Mouse (Mus musculus) A20 (cell line): Measurements from ENCODE around the gene Arl3.

ENCODE experiments used
- DNase-seq: peaks from one replicate; pipeline ENCODE4 v3.0.0-alpha.2; 2011; ENCODE audit warnings: low read depth, low spot score

Arl3 gene

DNA sequence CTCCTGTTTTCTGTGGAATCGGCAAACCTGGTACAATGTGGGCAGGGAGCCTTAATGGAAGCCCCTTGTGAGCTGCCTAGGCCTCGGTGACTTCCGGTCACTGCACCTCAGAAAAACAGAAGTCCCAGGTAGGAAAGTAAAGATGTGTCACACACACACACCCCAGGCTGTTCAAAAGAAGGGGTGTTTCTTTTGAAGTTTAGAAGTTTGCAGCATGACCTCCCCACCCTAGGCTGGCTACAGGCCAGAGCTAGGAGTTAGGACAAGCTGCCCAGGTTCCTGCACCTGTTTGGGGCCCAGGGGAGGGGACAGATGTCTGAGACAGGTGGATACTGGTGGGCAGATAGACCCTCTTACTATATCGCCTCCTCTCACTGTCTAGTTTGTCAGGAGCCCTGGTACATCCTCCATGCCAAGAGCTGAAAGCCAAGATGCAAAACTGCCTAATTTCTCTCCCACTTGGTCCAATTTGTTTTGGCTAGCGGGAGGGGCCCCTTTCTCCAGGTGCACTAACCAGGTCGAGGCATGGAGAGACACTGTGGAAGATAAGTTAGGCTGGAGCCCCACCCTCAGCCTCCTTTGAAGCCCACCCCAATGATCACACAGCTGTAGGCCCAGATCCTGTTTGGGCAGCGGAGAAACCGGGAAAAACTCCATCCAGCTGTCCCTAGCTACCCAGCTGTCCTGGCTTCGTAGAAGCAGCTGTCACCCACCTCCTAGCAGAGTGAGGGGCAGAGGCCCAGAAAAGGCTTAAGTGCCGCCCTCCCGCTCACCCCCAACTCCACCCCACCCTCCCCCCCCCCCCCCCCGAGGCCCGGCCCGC, 55.3 kb downstream of the Arl3 start:
- DNase-seq = peak; percentile 69

GRCm38 (mm10) chr19:46516667-46517528, 56.1 kb downstream of the Arl3 start:
- no peak for DNase-seq

- DNase-seq = no peak
Measured at GRCm38 (mm10) chr19:46515287-46515821, 57.6 kb downstream of the Arl3 start.

GRCm38 (mm10) chr19:46514387-46514786, 58.6 kb downstream of the Arl3 start:
- DNase-seq = no peak

- DNase-seq = no peak
Measured at GRCm38 (mm10) chr19:46511263-46511662, 61.7 kb downstream of the Arl3 start.

DNA sequence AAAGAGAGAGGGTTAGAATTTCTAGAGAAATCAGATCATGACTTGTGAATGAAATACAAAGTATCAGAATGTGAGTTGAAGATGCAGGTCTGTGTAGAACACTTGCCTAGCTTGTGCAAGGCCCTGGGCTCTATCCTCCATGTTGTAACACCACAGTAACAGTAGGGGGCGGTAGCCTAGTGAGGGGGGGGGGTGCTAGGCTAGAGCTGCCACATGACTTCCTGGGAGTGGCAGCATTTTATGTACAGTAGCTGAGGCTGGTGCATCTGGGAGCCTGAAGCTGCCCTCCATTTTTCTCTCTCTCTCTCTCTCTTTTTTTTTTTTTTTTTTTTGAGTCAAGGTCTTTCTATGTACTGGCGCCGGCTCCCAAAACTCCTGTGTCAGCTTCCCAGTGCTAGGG, 62.2 kb downstream of the Arl3 start:
- peak; percentile 61 for DNase-seq

DNA sequence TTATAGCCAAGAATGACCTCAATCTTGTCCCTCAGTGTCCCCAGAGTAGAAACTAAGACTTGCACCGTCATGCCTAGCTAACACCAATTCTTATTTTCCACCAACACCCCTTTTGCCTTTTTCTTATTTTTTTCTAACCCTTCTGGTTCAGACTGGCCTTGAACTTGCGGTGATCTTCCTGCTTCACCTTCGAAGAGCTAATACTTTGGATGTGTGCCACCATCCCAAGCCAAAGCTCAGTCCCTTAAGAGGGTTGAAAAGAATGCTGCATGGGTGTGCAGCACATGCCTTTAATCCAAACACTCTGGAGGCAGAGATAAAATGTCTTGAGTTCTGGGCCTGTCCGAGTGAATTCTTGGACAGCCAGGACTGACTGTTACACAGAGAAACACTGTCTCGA, 62.6 kb downstream of the Arl3 start:
- DNase-seq = no peak

- no peak for DNase-seq
Measured at GRCm38 (mm10) chr19:46509736-46510135, 63.3 kb downstream of the Arl3 start.

- DNase-seq = no peak
Measured at GRCm38 (mm10) chr19:46509202-46509601, 63.8 kb downstream of the Arl3 start.

GRCm38 (mm10) chr19:46508738-46509137, 64.3 kb downstream of the Arl3 start:
- DNase-seq = no peak

- no peak for DNase-seq
Measured at GRCm38 (mm10) chr19:46507806-46508205, 65.2 kb downstream of the Arl3 start.

- DNase-seq = no peak
Measured at GRCm38 (mm10) chr19:46507181-46507581, 65.8 kb downstream of the Arl3 start.

DNA sequence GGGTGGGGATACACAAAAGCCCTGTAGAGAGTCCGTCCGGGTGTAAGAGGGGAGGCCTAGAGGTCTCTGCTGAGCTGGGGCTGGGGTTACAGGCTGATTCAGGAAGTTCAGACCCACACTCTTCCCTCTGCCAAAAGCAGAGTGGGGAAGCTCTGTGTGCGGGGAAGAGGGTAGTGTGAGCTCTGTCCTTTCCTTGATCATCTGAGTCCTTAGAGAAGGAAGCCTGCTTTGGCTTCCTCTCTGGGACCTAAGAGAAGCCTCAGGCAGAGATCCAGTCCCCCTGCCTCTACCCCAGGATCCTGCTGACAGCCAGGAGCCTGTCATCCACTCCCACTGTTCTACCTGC, 66.7 kb downstream of the Arl3 start:
- no peak for DNase-seq

DNA sequence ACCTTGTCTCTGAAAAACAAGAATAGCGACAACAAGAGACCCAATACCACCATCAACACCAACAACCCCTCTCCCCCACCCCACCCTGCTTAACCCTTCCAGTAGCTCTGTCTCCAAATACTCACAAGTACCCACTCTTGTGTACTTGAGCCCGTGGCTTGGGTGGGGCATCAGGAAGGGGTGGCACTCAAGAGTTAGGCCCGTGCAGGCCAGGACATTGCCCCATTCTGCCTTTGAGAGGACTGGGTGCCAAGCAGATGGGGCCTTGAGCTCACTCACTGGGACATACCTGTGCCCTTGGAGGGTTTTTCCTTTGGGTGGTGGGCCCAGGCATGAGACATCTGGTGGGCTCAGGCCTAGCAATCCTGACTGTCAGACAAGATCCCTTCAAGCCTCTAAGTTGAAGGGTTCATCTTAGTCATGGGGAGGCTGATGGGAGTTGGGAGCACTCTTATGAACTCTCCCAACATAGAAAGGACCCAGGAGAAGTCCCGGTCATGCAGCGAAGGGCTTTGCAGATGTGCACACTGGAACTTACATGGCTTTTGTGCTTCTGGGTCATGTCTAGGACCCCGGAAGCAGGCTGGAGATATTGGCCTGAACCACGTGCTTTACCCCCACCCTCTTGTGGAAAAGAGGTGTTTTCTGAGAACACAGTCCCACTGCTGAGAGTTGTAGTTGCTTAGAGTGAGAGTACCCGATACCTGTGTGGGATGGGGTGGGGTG, 67.2 kb downstream of the Arl3 start:
- no peak for DNase-seq

- no peak for DNase-seq
Measured at GRCm38 (mm10) chr19:46504822-46505417, 68.1 kb downstream of the Arl3 start.

GRCm38 (mm10) chr19:46504085-46504552, 68.9 kb downstream of the Arl3 start:
- DNase-seq = peak; percentile 82

DNA sequence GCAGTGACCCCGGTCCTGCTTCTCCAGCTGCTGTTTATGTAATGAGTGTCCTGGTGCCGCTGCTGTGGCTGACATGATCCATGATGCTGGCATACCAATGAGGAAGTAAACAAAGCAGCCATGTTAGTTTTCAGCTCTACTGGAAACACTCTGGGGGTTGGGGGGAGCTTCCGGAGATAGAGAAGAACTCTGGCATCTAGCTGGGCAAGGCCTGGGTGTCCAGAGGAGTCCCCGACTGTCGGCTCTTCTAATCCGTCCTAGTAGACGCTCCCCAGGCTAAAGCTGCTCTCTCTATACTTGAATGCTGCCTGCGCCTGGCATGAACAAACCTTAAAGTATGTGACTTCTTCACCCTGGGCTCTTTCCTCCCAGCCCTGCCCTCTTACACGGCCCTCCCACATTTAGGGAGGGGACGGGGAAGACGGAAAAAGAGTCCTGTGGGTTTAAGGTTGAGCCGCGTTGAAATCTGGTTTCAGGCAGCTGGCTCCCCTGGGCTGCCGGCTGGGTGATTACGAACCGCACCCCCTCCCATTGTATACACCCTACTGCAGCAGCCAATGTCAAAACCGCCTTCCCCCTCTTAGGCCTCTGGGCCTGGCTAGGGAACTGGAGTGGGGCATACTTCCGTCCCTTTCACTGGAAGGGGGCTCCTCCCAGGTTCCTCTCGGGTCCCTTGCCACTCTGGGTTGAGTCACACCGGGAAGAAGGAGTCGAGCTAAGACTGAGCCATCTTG, 69.5 kb downstream of the Arl3 start:
- DNase-seq = peak; percentile 88

GRCm38 (mm10) chr19:46502471-46503166, 70.4 kb downstream of the Arl3 start:
- DNase-seq = peak; percentile 93

GRCm38 (mm10) chr19:46502069-46502455, 70.9 kb downstream of the Arl3 start:
- DNase-seq = peak; percentile 90
